Mouse (Mus musculus) limb, embryonic 11.5 days (tissue): Measurements from ENCODE around the gene Gdi2. TPM values are rescaled to one million over a fixed set of nuclear protein-coding genes. Genes with fewer than 3 reads are reported as not detected.
"Not testable (repeated sequence)": the region's sequence is repeated elsewhere in the genome, so short reads cannot be mapped to it uniquely, and the experiment has no call there.

Experiments
- ATAC-seq: fragments of 200-750 bp; cut with Nextera tagmentation; 2 replicates; pipeline ENCODE4 v1.8.0; 2017; ENCODE audit warnings: low read depth; ENCODE audit not compliant: insufficient number of reproducible peaks, low FRiP score, low TSS enrichment
- DNase-seq: peaks from one replicate; pipeline ENCODE4 v3.0.0-alpha.2; 2015; ENCODE audit warnings: low spot score
- H3K27ac ChIP-seq: fragments of 300-500 bp; sonication (generic); replicated peaks from 2 replicates; pipeline ENCODE4 v1.5.1; 2014; ENCODE audit warnings: low read depth, mild to moderate bottlenecking, low read length
- H3K27me3 ChIP-seq: fragments of 300-500 bp; sonication (generic); 2 replicates; pipeline ENCODE4 v1.6.1; 2014; ENCODE audit warnings: mild to moderate bottlenecking, low read length, mixed read lengths; ENCODE audit not compliant: control insufficient read depth, insufficient read depth
- H3K36me3 ChIP-seq: fragments of 300-500 bp; sonication (generic); 2 replicates; pipeline ENCODE4 v1.6.1; 2014; ENCODE audit warnings: mild to moderate bottlenecking, low read length, moderate library complexity, mixed read lengths; ENCODE audit not compliant: control insufficient read depth, insufficient read depth
- H3K4me1 ChIP-seq: fragments of 300-500 bp; sonication (generic); 2 replicates; pipeline ENCODE4 v1.6.1; 2014; ENCODE audit warnings: low read length, mixed read lengths; ENCODE audit not compliant: control insufficient read depth, insufficient read depth
- H3K4me2 ChIP-seq: fragments of 300-500 bp; sonication (generic); 2 replicates; pipeline ENCODE4 v1.6.1; 2014; ENCODE audit warnings: low read depth, mild to moderate bottlenecking, moderate library complexity; ENCODE audit not compliant: severe bottlenecking
- H3K4me3 ChIP-seq: fragments of 300-500 bp; sonication (generic); 2 replicates; pipeline ENCODE4 v1.5.1; 2014; ENCODE audit warnings: low read depth, low read length
- H3K9ac ChIP-seq: fragments of 300-500 bp; sonication (generic); 2 replicates; pipeline ENCODE4 v1.6.1; 2014; ENCODE audit warnings: mild to moderate bottlenecking, low read length
- H3K9me3 ChIP-seq: fragments of 300-500 bp; sonication (generic); 2 replicates; pipeline ENCODE4 v1.6.1; 2016; ENCODE audit warnings: low read length; ENCODE audit not compliant: control insufficient read depth
- WGBS: fragments of 180-500 bp; shearing (Covaris S2); extraction: QIAGEN DNeasy Blood & Tissue Kit; methylation state at CpG from one replicate; pipeline ENCODE4 v1.1.7; 2014; 5-methylcytosine and 5-hydroxymethylcytosine counted together
- polyA plus RNA-seq: library from polyadenylated mRNA; unstranded; fragments of >200 nt; fragmentation: Nextera tagmentation; extraction: Ambion mirVana; gene quantifications from 2 replicates; pipeline ENCODE4 v1.2.1, GENCODE M21; 2014

Gene Gdi2
- 487 and 510 TPM in 2 replicates for polyA plus RNA-seq

GRCm38 (mm10) chr13:3537594-3538222, at the start of gene Gdi2:
Gene Gdi2, plus strand, starts transcription at chr13:3538063.
- peak within 1 kb of the TSS; percentile 96 for H3K4me3 ChIP-seq
- no peaks in the 10 kb centered on the region for H3K27me3 ChIP-seq
- peaks cover 2% of the 10 kb centered on the region; the same call in 1 of the 2 replicates for H3K36me3 ChIP-seq
- H3K27ac ChIP-seq, result peak within 1 kb of the TSS; percentile 95
- DNase-seq (peak; percentile 96), ATAC-seq (peak; percentile 97)
- under 1% methylated on average over 38 of the region's 47 CpGs for WGBS
- peak within 1 kb of the TSS; percentile 67 for H3K4me2 ChIP-seq
- peak within 1 kb of the TSS; percentile 97 for H3K9ac ChIP-seq
- H3K9me3 ChIP-seq, result no peaks in the 10 kb centered on the region
- H3K4me1 ChIP-seq, result 0 out of 2 replicates have a peak, but pooled peaks cover 5% of the 10 kb centered on the region

- Histone ChIP-seq H3K36me3 (no peaks in the 10 kb centered on the region; the same call in 1 of the 2 replicates), H3K4me1 (no peaks in the 10 kb centered on the region), H3K4me2 (no peak overlapping the region), H3K9ac (no peak overlapping the region), H3K4me3 (no peak overlapping the region), H3K9me3 (no peaks in the 10 kb centered on the region), H3K27ac (no peak overlapping the region), H3K27me3 (no peaks in the 10 kb centered on the region)
- WGBS, result 96% methylated on average over 4 of the region's 4 CpGs
- ATAC-seq (no peak), DNase-seq (no peak)
Measured at GRCm38 (mm10) chr13:3495526-3495925, 42.3 kb upstream of the Gdi2 start.

- WGBS, result 90% methylated on average over 6 of the region's 6 CpGs
- H3K4me3 ChIP-seq, H3K4me2 ChIP-seq, H3K27me3 ChIP-seq, H3K9ac ChIP-seq, DNase-seq, H3K4me1 ChIP-seq, H3K36me3 ChIP-seq, H3K27ac ChIP-seq, H3K9me3 ChIP-seq, ATAC-seq: not testable (repeated sequence)
Measured at GRCm38 (mm10) chr13:3501014-3501413, 36.8 kb upstream of the Gdi2 start.

- ATAC-seq, H3K4me3 ChIP-seq, H3K27ac ChIP-seq, H3K36me3 ChIP-seq, H3K9me3 ChIP-seq, H3K4me1 ChIP-seq, H3K9ac ChIP-seq, H3K27me3 ChIP-seq, DNase-seq, H3K4me2 ChIP-seq: not testable (repeated sequence)
- 74% methylated on average over 6 of the region's 6 CpGs for WGBS
Measured at GRCm38 (mm10) chr13:3515351-3515750, 22.5 kb upstream of the Gdi2 start.

GRCm38 (mm10) chr13:3519357-3519756, 18.5 kb upstream of the Gdi2 start:
- not testable (repeated sequence) for H3K27me3 ChIP-seq, H3K27ac ChIP-seq, H3K4me3 ChIP-seq, ATAC-seq, H3K4me2 ChIP-seq, H3K36me3 ChIP-seq, H3K4me1 ChIP-seq, H3K9me3 ChIP-seq, DNase-seq, H3K9ac ChIP-seq
- 90% methylated on average over 2 of the region's 4 CpGs for WGBS

- WGBS, result 32% methylated on average over 1 of the region's 1 CpGs
- not testable (repeated sequence) for H3K36me3 ChIP-seq, H3K9ac ChIP-seq, H3K27ac ChIP-seq, H3K4me1 ChIP-seq, ATAC-seq, DNase-seq, H3K4me3 ChIP-seq, H3K4me2 ChIP-seq, H3K27me3 ChIP-seq, H3K9me3 ChIP-seq
Measured at GRCm38 (mm10) chr13:3519994-3520393, 17.9 kb upstream of the Gdi2 start.

GRCm38 (mm10) chr13:3523459-3523858, 14.4 kb upstream of the Gdi2 start:
- H3K27ac ChIP-seq, result no peak overlapping the region
- no peaks in the 10 kb centered on the region for H3K4me1 ChIP-seq
- H3K9ac ChIP-seq, result no peak overlapping the region
- no peaks in the 10 kb centered on the region for H3K36me3 ChIP-seq
- ATAC-seq (no peak), DNase-seq (no peak)
- H3K9me3 ChIP-seq, result no peaks in the 10 kb centered on the region
- no peaks in the 10 kb centered on the region for H3K27me3 ChIP-seq
- no peak overlapping the region for H3K4me2 ChIP-seq
- H3K4me3 ChIP-seq, result no peak overlapping the region
- 83% methylated on average over 6 of the region's 6 CpGs for WGBS

- Histone ChIP-seq H3K27me3 (no peaks in the 10 kb centered on the region), H3K27ac (no peak overlapping the region), H3K4me2 (no peak overlapping the region), H3K4me1 (no peaks in the 10 kb centered on the region), H3K36me3 (no peaks in the 10 kb centered on the region), H3K4me3 (no peak overlapping the region), H3K9ac (no peak overlapping the region), H3K9me3 (no peaks in the 10 kb centered on the region)
- 93% methylated on average over 1 of the region's 1 CpGs for WGBS
- DNase-seq (no peak), ATAC-seq (no peak)
Measured at GRCm38 (mm10) chr13:3523946-3524345, 13.9 kb upstream of the Gdi2 start.

GRCm38 (mm10) chr13:3525611-3526051, 12.2 kb upstream of the Gdi2 start:
- Histone ChIP-seq H3K4me1 (no peaks in the 10 kb centered on the region), H3K36me3 (no peaks in the 10 kb centered on the region), H3K9ac (no peak overlapping the region), H3K4me3 (no peak overlapping the region), H3K27me3 (no peaks in the 10 kb centered on the region), H3K9me3 (no peaks in the 10 kb centered on the region), H3K4me2 (no peak overlapping the region), H3K27ac (no peak overlapping the region)
- ATAC-seq (no peak), DNase-seq (no peak)
- WGBS, result 83% methylated on average over 4 of the region's 4 CpGs
